Mouse (Mus musculus): ENCODE data around the gene Tomt.

Gene Tomt

GRCm38 (mm10) chr7:101860978-101861377 lies 45.2 kb downstream of the Tomt start:
- in situ Hi-C loops (cut with MboI, MseI): no loop called here

GRCm38 (mm10) chr7:101858362-101858761 lies 47.8 kb downstream of the Tomt start:
- in situ Hi-C loops (cut with MboI, MseI): no loop called here

DNA sequence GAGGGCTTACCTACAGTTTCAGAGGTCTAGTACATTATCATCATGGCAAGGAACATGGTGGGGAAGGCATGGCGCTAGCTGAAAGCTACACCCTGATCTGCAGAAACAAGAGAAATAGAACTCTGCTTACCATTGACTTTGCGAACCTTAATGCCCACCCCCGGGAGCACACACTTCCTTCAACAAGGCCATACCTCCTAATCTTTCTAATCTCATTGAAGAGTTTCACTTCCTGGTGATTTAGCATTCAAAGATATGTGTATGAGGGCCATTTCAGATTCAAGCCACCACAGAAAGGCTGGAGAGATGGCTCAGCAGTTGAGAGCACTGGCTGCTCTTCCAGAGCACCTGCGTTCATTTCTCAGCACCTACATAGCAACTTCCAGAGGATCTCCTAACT lies 49.1 kb downstream of the Tomt start, which contains the start of gene Folr2:
Gene Folr2 (minus strand): TSS at position 101 of the 400 bp plus-strand sequence.
- in situ Hi-C loops (cut with MboI, MseI): no loop called here

GRCm38 (mm10) chr7:101853816-101854215 lies 52.3 kb downstream of the Tomt start:
- in situ Hi-C loops (cut with MboI, MseI): loop anchor here (5.0 kb wide), 1 partner anchor 33 kb away; no protein-coding TSS in a partner anchor

GRCm38 (mm10) chr7:101852846-101853245 lies 53.3 kb downstream of the Tomt start:
- in situ Hi-C loops (cut with MboI, MseI): loop anchor here (5.0 kb wide), 1 partner anchor 34 kb away; no protein-coding TSS in a partner anchor

DNA sequence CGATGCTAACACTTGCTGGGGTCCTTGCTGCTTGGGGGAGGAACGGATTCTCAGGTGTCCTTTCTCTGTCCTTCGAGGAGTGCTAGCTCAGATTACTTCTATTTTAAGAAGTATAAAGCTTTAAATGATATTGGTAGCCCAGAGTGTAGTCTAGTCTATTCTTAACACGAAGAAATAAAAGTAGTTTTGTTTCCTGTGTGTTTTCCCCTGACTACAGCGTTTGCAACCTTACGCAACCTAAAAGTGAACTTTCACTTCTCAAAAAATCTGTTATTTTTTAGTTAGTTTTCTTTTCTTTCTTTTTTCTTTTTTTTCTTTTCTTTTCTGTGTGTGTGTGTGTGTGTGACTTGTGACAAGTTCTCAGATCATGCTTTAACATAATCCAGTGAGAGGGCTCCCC lies 54.5 kb downstream of the Tomt start:
- in situ Hi-C loops (cut with MboI, MseI): loop anchor here (5.0 kb wide), 1 partner anchor 36 kb away; no protein-coding TSS in a partner anchor
